In genomic region chr12:84812004-84812403, GRCm38 (mm10) we compare ENCODE assay signal across 11 mouse cellular contexts. TPM values are rescaled to one million over a fixed set of nuclear protein-coding genes. Genes with fewer than 3 reads are reported as not detected.
DNase-seq lines count a peak whose midpoint lies in the region; ATAC-seq lines count a peak whose summit lies in the region.
"Had no signal": no experiment of that assay in that cellular context is flagged by ENCODE, and none has a peak within 500 bp of the region (broad histone marks: within the 10 kb centered on the region; RNA-seq: fewer than 3 reads in every experiment).

No protein-coding gene starts in this region.

- H3K4me2 ChIP-seq in kidney, embryonic 16.5 days (replicated peaks; ENCODE audit: low read depth, low read length): no peak overlapping the region
- H3K4me2 ChIP-seq: forebrain, embryonic 13.5 days; heart, embryonic 13.5 days had no signal

- no peak overlapping the region for H3K27ac ChIP-seq in kidney, embryonic 16.5 days (ENCODE audit: low read length)
- H3K27ac ChIP-seq: forebrain, embryonic 13.5 days; heart, embryonic 13.5 days had no signal

- no peak overlapping the region for H3K9ac ChIP-seq in kidney, embryonic 16.5 days (replicated peaks; ENCODE audit: low read length)
- H3K9ac ChIP-seq: forebrain, embryonic 13.5 days; heart, embryonic 13.5 days had no signal

- H3K9me3 ChIP-seq in kidney, embryonic 16.5 days (ENCODE audit: low read length): no peaks in the 10 kb centered on the region
- H3K9me3 ChIP-seq: forebrain, embryonic 13.5 days; heart, embryonic 13.5 days had no signal

- intact Hi-C loops in heart, postnatal 25 days (cut with DNase I): no loop called here

- DNase-seq in kidney, adult 11 months: peak; percentile 23
- DNase-seq in ES-CJ7 (ENCODE audit: low read depth, low spot score): peak; percentile 22
- peak; percentile 68 for DNase-seq in adrenal gland, postnatal 14 days
- peak; percentile 46 to 73 for DNase-seq in lung, adult 18-20 months
- DNase-seq in right cerebral cortex, postnatal 10 days (ENCODE audit: low spot score in 2 of 2): no peak
- DNase-seq in urinary bladder, postnatal 25 days (ENCODE audit: low spot score): no peak
- DNase-seq in heart, postnatal 25 days (ENCODE audit: low spot score): no peak
- DNase-seq: right cerebral cortex, postnatal 25 days had no signal

- no peaks in the 10 kb centered on the region for H3K27me3 ChIP-seq in kidney, embryonic 16.5 days (ENCODE audit: insufficient read depth, low read length)
- H3K27me3 ChIP-seq: forebrain, embryonic 13.5 days had no signal

- no peak overlapping the region for H3K4me3 ChIP-seq in kidney, embryonic 16.5 days (ENCODE audit: low read length)
- H3K4me3 ChIP-seq: forebrain, embryonic 13.5 days; heart, embryonic 13.5 days had no signal

- ATAC-seq in kidney, embryonic 16.5 days (ENCODE audit: low FRiP score, low TSS enrichment): no peak
- ATAC-seq: forebrain, embryonic 13.5 days had no signal

- H3K4me1 ChIP-seq in kidney, embryonic 16.5 days (ENCODE audit: insufficient read depth, low read length): no peaks in the 10 kb centered on the region
- H3K4me1 ChIP-seq: forebrain, embryonic 13.5 days had no signal

- no peaks in the 10 kb centered on the region for H3K36me3 ChIP-seq in kidney, embryonic 16.5 days (ENCODE audit: insufficient read depth, low read length)
- H3K36me3 ChIP-seq: heart, embryonic 13.5 days had no signal

- WGBS in kidney, embryonic 16.5 days: 59% methylated on average over 3 of the region's 3 CpGs

RNA-seq across cellular contexts. Expression of gene Isca2, which starts 39.0 kb away (rescaled TPM):
- 148 and 150 TPM in 2 replicates for polyA plus RNA-seq in kidney, embryonic 16.5 days (2015; fragmentation: Nextera tagmentation; extraction: Ambion mirVana)
- total RNA-seq in adrenal gland, postnatal 14 days (2021): 98.2 and 115 TPM in 2 replicates
- 10 to 100 TPM; 80.0 to 84.7 TPM for total RNA-seq in heart, postnatal 25 days (2021)

RNA-seq across cellular contexts. Expression of gene Npc2, which starts 39.1 kb away (rescaled TPM):
- polyA plus RNA-seq in kidney, embryonic 16.5 days (2015; fragmentation: Nextera tagmentation; extraction: Ambion mirVana): 65.4 and 69.8 TPM in 2 replicates
- total RNA-seq in adrenal gland, postnatal 14 days (2021): 57.2 and 67.4 TPM in 2 replicates
- 10 to 100 TPM; 25.7 to 30.4 TPM for total RNA-seq in heart, postnatal 25 days (2021)

Comparison
In these comparisons a context has a peak if more than half of its experiments do, and no peak if none do; other contexts are left out.
1. DNase-seq: peak in kidney, adult 11 months (single experiment), ES-CJ7 (single experiment), adrenal gland, postnatal 14 days (single experiment) and lung, adult 18-20 months (2 of 2); none in right cerebral cortex, postnatal 10 days (0 of 2), urinary bladder, postnatal 25 days (single experiment) and heart, postnatal 25 days (single experiment).